Mouse (Mus musculus): ENCODE results near the gene Tfap2a. TPM values are rescaled to one million over a fixed set of nuclear protein-coding genes. Genes with fewer than 3 reads are reported as not detected.

Gene Tfap2a
- not detected in 2 replicates for polyA plus RNA-seq (2012; ENCODE audit: insufficient read depth, insufficient read length, low replicate concordance, missing spikeins)

GRCm38 (mm10) chr13:40738196-40738880 is at the start of gene Tfap2a:
Gene Tfap2a (minus strand): TSS chr13:40738376.
- Histone ChIP-seq H3K27ac (ENCODE audit: insufficient read depth, low read depth, low read length) (no peak within 1 kb of the TSS), H3K4me1 (ENCODE audit: control insufficient read depth, insufficient read depth, low read length) (peaks cover 9% of the 10 kb centered on the region), H3K4me3 (ENCODE audit: insufficient read depth, low read depth, low read length) (no peak within 1 kb of the TSS)
- WGBS: 3% methylated on average over 30 of the region's 30 CpGs
- TF ChIP-seq CTCF (IDR thresholded peaks at IDR 0.05; ENCODE audit: insufficient read depth, low read depth, low read length) (no peak), POLR2A (IDR thresholded peaks at IDR 0.05; ENCODE audit: insufficient read depth, low read depth, low read length) (no peak)

GRCm38 (mm10) chr13:40784202-40784771 is 46.1 kb upstream of the Tfap2a start:
- TF ChIP-seq CTCF (IDR thresholded peaks at IDR 0.05; ENCODE audit: insufficient read depth, low read depth, low read length): 0 out of 2 replicates have a peak, but pooled peaks have one; percentile 10
- no peak for TF ChIP-seq POLR2A (IDR thresholded peaks at IDR 0.05; ENCODE audit: insufficient read depth, low read depth, low read length)
- H3K4me1 ChIP-seq (ENCODE audit: control insufficient read depth, insufficient read depth, low read length): no peaks in the 10 kb centered on the region
- 51% methylated on average over 8 of the region's 8 CpGs for WGBS
- H3K4me3 ChIP-seq (ENCODE audit: insufficient read depth, low read depth, low read length): no peak overlapping the region
- H3K27ac ChIP-seq (ENCODE audit: insufficient read depth, low read depth, low read length): no peak overlapping the region

- Histone ChIP-seq H3K4me3 (ENCODE audit: insufficient read depth, low read depth, low read length) (no peak overlapping the region), H3K27ac (ENCODE audit: insufficient read depth, low read depth, low read length) (no peak overlapping the region), H3K4me1 (ENCODE audit: control insufficient read depth, insufficient read depth, low read length) (no peaks in the 10 kb centered on the region)
- no peak for TF ChIP-seq CTCF (IDR thresholded peaks at IDR 0.05; ENCODE audit: insufficient read depth, low read depth, low read length)
- TF ChIP-seq POLR2A (IDR thresholded peaks at IDR 0.05; ENCODE audit: insufficient read depth, low read depth, low read length): no peak
These were observed 19.8 kb upstream of the Tfap2a start for GRCm38 (mm10) chr13:40757995-40758394.

GRCm38 (mm10) chr13:40756356-40756755 is 18.2 kb upstream of the Tfap2a start:
- TF ChIP-seq POLR2A (IDR thresholded peaks at IDR 0.05; ENCODE audit: insufficient read depth, low read depth, low read length) (no peak), CTCF (IDR thresholded peaks at IDR 0.05; ENCODE audit: insufficient read depth, low read depth, low read length) (no peak)
- Histone ChIP-seq H3K4me3 (ENCODE audit: insufficient read depth, low read depth, low read length) (no peak overlapping the region), H3K4me1 (ENCODE audit: control insufficient read depth, insufficient read depth, low read length) (no peaks in the 10 kb centered on the region), H3K27ac (ENCODE audit: insufficient read depth, low read depth, low read length) (no peak overlapping the region)
- 75% methylated on average over 7 of the region's 7 CpGs for WGBS

GRCm38 (mm10) chr13:40754091-40754490 is 15.9 kb upstream of the Tfap2a start:
- 96% methylated on average over 10 of the region's 10 CpGs for WGBS
- no peak overlapping the region for H3K27ac ChIP-seq (ENCODE audit: insufficient read depth, low read depth, low read length)
- TF ChIP-seq CTCF (IDR thresholded peaks at IDR 0.05; ENCODE audit: insufficient read depth, low read depth, low read length) (no peak), POLR2A (IDR thresholded peaks at IDR 0.05; ENCODE audit: insufficient read depth, low read depth, low read length) (no peak)
- H3K4me3 ChIP-seq (ENCODE audit: insufficient read depth, low read depth, low read length): no peak overlapping the region
- H3K4me1 ChIP-seq (ENCODE audit: control insufficient read depth, insufficient read depth, low read length): no peaks in the 10 kb centered on the region

GRCm38 (mm10) chr13:40751889-40752288 is 13.7 kb upstream of the Tfap2a start:
- 91% methylated on average over 10 of the region's 10 CpGs for WGBS
- Histone ChIP-seq H3K4me3 (ENCODE audit: insufficient read depth, low read depth, low read length) (no peak overlapping the region), H3K4me1 (ENCODE audit: control insufficient read depth, insufficient read depth, low read length) (no peaks in the 10 kb centered on the region), H3K27ac (ENCODE audit: insufficient read depth, low read depth, low read length) (no peak overlapping the region)
- no peak for TF ChIP-seq CTCF (IDR thresholded peaks at IDR 0.05; ENCODE audit: insufficient read depth, low read depth, low read length)
- no peak for TF ChIP-seq POLR2A (IDR thresholded peaks at IDR 0.05; ENCODE audit: insufficient read depth, low read depth, low read length)

- Histone ChIP-seq H3K27ac (ENCODE audit: insufficient read depth, low read depth, low read length) (no peak overlapping the region), H3K4me3 (ENCODE audit: insufficient read depth, low read depth, low read length) (no peak overlapping the region), H3K4me1 (ENCODE audit: control insufficient read depth, insufficient read depth, low read length) (no peaks in the 10 kb centered on the region)
- 50% methylated on average over 9 of the region's 9 CpGs for whole genome bisulfite sequencing
- TF ChIP-seq POLR2A (IDR thresholded peaks at IDR 0.05; ENCODE audit: insufficient read depth, low read depth, low read length): no peak
- TF ChIP-seq CTCF (IDR thresholded peaks at IDR 0.05; ENCODE audit: insufficient read depth, low read depth, low read length): no peak
These were observed 11.4 kb upstream of the Tfap2a start for GRCm38 (mm10) chr13:40749603-40749905.

- Histone ChIP-seq H3K27ac (ENCODE audit: insufficient read depth, low read depth, low read length) (no peak overlapping the region), H3K4me1 (ENCODE audit: control insufficient read depth, insufficient read depth, low read length) (no peaks in the 10 kb centered on the region), H3K4me3 (ENCODE audit: insufficient read depth, low read depth, low read length) (no peak overlapping the region)
- WGBS: 13% methylated on average over 19 of the region's 19 CpGs
- TF ChIP-seq CTCF (IDR thresholded peaks at IDR 0.05; ENCODE audit: insufficient read depth, low read depth, low read length) (no peak), POLR2A (IDR thresholded peaks at IDR 0.05; ENCODE audit: insufficient read depth, low read depth, low read length) (no peak)
These were observed 10.8 kb upstream of the Tfap2a start for GRCm38 (mm10) chr13:40748785-40749602.
